Mouse (Mus musculus) urinary bladder, postnatal 10 days (tissue): ENCODE results near the gene Zfp943.
A peak's percentile ranks its signal among the peaks of the same experiment; 100 is the strongest.
"Not testable (repeated sequence)": the region's sequence is repeated elsewhere in the genome, so short reads cannot be mapped to it uniquely, and the experiment has no call there.

ENCODE experiments used
- DNase-seq: peaks from one replicate; pipeline ENCODE4 v3.0.0; 2022; ENCODE audit warnings: low spot score

The Zfp943 gene

DNA sequence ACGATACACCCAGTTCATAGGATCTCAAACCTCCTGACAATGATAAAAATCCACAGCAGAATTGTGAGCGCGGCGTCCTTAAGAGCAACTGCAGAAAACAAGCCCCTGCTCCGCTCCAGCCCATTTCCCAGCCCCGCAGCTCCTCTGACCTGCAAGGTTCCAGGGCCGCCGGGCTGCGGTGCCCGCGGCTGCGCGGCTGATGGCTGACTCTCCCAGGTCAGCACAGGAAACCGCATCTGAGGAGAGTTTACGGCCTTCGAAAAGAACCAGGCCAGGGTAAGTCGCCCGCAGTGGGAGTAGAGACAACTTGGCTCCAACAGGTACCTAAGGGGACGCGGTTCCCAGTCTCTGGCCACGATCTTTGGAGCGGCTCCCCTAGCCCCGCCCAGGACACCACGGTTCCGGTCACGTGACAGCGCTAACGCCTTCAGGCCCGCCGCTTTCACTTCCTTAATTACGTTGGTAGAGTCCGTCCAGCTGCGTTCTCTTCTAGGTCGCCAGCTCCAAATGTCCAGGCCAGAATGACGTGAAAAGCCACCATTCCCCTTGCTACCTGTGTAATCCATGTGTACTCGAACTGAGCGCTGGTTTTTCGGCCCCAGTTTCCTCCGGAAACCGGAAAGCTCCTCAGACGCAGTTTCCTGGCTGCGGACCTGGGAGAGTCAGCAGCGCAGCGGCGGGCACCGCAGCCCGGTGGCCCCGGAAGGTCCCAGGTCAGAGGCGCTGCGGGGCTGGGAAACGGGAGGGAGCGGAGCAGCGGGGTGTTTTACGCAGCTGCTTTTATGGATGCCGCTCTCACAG lies at the start of gene Zfp943, which contains the start of gene Zfp942:
Gene Zfp943, plus strand, starts transcription at position 446 of the 801 bp plus-strand sequence.
Gene Zfp942, minus strand, starts transcription at position 358 of the 801 bp plus-strand sequence.
- not testable (repeated sequence) for DNase-seq

DNA sequence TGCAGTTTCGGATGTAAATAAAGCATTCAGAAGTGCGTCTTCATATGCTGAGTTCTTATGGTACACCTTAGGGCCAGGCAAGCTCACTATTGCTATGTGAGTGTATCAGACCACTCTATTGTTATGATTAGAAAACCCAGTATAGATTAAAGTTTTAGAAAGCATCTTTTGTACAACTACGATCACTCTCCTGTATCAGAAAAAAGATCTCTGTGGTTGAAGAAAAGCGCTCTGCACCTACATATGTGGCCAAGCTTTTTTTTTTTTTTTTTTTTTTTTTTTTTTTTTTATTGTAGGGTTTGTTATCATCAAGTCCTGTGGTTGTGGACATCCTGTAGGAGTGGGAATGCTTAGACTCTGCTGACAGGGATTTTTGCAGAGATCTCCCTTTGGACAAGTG lies 950 bp downstream of the Zfp943 start:
- DNase-seq, result no peak

DNA sequence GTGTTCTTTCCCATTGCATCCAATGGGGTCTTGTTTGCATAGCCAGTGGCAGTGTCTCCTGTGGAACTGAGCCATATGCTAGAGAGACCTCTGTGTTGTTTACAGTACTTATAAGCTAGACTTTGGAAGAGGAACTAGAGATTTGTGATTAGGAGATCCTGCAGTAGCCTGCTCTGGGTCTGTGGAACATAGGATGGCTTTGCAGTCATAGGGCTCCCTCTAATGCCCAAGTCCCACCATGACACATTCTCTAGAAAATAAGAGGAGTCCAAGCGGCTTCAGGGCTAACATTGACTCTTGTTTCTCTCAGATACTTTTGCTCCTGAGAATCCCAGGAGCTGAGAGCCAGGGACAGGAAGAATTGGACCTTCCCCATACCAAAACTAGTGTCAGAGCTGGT lies 73.2 kb downstream of the Zfp943 start:
- DNase-seq, result not testable (repeated sequence)

DNA sequence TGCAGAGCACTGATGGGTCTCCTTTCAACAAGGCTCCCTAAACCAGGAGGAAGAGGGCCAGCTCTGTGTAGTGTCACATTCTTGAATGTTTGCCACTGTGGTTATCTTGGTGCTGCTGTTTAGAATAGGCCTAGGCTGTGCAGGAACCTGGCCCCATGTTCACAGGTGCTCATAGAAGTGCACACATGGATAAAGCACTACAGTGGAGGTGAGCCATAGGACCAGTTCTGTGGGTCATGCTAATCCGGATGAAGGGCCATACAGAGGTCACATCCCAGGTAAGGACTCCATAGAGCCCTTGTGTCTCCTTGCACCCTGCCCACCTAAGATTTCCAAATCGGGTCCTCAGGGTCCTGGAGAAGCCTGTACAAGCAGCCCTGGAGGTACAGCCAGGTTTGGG lies 87.1 kb downstream of the Zfp943 start:
- no peak for DNase-seq

DNA sequence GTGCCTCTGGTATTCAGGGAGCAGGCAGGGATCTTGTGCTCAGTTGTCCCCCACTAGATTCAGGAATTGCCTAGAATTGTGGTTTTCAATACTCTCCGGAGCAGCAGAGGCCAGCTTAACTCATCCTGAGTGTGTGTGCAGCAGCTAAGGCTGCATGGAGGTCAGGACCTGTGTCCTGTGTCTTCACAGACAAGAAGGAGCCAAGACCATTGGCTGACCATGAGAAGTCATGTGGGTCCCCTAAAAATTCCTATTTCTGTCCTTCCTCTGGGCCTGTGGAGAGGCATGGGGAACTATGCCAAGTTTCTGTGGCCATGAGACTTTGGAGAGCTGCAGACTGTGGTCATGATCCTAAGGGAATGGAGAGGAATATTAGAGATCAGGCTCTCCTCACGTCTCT lies 90.9 kb downstream of the Zfp943 start:
- DNase-seq, result no peak

DNA sequence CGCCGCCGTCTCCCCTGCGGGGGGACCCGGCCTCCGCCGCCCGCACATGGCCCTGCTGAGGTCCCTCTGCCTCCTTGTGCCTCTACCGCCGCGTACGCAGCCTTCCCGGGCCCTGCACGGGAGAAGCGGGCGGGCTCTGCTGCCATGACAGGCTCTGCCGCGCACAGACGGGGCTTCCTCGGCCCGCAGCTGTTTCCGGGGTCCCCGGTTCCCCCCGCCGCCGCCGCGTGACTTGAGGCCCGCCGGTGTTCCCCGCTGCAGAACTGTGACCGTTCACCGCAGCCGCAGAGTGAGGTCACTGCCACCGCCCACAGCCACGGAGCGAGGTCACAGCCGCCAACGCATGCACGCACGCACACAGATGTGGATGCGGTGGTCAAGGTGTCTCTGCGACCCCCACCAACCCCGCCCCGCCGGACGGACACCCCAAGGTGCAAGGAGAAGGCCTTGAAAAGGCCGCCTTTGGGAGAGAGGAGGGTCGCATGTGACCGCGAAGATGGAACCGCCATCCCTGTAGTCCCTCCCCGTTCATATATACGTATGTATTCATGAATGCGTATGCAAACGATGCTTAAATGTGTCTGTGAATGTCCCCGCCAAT lies 118.8 kb downstream of the Zfp943 start:
- peak; percentile 10 for DNase-seq

DNA sequence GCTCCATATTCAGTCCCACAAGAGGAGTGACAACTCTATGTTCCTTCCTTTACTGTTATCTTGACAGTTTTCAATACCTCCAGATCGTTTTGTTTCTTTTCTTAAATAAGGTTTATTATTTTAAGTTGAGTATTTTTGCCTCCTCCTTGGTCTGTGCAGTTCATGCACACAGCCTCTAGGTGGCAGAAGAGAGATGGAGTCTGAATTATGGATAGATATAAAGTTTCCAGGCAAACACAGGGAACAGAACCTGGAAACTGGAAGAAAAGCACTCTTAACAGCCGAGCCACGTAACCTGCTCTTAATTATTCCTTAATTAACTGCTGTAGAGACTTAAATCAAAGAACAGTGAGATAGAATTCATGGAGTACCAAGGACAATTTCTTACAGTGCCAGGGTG lies 120.9 kb downstream of the Zfp943 start:
- DNase-seq, result not testable (repeated sequence)

DNA sequence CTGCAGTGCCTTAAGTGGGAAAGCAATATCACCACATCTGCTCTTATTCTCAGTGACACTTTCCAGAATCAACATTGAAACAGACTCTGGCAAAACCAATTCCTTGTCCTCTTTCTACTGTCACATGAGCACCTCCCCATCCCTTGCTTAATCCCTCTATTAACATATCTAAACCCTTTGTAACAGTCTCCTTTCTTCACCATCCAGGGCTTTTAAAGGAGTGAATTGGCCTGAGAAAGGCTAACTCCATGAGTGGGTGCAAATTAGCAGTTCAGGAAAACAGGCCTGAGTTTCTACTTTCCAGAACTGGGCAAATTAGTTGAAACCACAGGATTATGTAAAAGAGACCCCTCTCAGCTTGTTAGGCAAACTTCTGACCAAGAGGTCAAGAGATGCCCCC lies 156.4 kb downstream of the Zfp943 start:
- DNase-seq, result no peak
